Mouse (Mus musculus): ENCODE measurements at regions not wholly inside any gene's neighbourhood (a gene's known extent, or its start where the extent isn't known, plus 50 kb on each side); places are given as distances from the start of the nearest gene placed in this dataset.

- no peak for ATAC-seq (replicated peaks; ENCODE audit: poor library complexity)
These were observed 179.5 kb downstream of the Fam169b start for GRCm38 (mm10) chr7:68453028-68453692.

DNA sequence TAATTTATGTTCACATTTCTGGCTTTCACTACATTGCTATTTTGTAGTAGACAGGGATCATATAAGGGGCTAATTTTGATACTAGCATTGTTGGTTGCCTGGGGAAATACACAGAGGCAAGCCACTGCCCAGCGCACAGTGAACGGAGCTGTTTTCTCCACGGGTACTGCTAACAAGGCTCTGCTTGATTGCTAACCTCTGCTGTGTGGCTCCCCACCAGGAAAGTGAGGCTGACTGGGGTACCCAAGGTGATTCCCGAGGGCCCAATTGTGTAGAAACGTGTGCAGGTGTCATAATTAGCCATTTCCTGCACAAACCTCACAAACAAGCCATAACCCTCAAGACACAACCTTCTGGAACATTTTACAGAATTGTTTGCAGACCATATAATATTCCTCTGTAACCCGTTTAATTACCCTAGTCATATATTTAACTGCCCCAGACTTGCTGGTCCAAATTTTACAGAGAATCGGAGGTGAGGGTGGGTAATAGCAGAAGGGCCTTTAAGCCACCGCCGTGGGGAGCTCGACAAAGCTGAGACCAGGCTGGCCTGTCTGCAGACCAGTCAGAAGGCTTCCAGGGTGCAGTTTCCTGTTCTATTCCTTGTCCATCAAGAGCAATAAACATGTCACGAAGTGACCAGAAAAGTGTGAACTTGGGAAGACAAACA, 170.9 kb downstream of the Fam169b start:
- no peak for ATAC-seq (replicated peaks; ENCODE audit: poor library complexity)

GRCm38 (mm10) chr7:68440661-68441150, 167.1 kb downstream of the Fam169b start:
- no peak for ATAC-seq (replicated peaks; ENCODE audit: poor library complexity)

- no peak for ATAC-seq (replicated peaks; ENCODE audit: poor library complexity)
These were observed 155.3 kb downstream of the Fam169b start for GRCm38 (mm10) chr7:68428946-68429345.

DNA sequence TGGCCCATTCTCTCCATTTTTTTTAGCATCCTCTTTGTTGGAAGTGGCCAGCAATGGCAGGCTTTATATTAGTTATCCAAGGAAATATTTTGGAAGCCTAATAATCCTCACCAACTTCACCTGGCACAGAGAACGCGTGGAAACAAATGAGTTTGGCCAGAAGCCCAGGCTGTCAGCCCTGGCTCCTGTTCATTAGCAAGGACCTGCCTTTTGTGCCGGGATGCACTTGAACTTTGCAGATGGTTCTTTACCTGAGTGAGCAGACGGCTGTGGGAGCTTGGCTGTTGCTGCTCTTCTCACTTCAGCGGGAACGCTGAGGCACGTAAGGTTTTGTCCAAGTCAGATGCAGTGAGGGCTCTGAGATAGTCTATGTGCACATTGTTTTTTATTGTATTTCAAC, 142.3 kb downstream of the Fam169b start:
- ATAC-seq (replicated peaks; ENCODE audit: poor library complexity): no peak

- no peak for ATAC-seq (replicated peaks; ENCODE audit: poor library complexity)
These were observed 139.1 kb downstream of the Fam169b start for GRCm38 (mm10) chr7:68412786-68413185.
